ENCODE assay signal across 18 mouse cellular contexts in the genomic region with DNA sequence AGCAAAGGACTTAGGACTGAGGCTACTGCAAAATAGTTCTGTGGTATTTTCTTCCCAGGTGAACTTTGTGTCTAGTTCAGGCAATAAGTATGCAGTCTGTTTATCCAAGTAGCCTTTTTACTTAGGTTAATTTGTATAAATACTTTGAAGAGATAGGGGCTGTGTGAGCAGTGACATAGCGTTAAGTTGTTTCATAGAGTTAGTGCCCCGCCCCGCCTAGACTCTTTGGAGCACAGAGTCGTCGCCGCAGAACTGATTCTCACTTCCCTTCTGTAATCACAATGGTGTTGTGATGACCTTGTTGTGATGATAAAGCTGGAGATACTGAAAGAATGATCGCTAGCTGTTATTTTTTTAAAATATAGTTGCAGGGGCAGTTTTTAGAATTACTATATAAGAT.
"Had no signal": no experiment of that assay in that cellular context is flagged by ENCODE, and none has a peak within 500 bp of the region (broad histone marks: within the 10 kb centered on the region; RNA-seq: fewer than 3 reads in every experiment).

No protein-coding gene starts in this region.

- H3K9me3 ChIP-seq: liver, embryonic 15.5 days; lung, embryonic 15.5 days; midbrain, embryonic 10.5 days; midbrain, embryonic 12.5 days; neural tube, embryonic 13.5 days; neural tube, embryonic 15.5 days had no signal

- H3K4me1 ChIP-seq: lung, embryonic 15.5 days; midbrain, embryonic 10.5 days; midbrain, embryonic 12.5 days; neural tube, embryonic 13.5 days; neural tube, embryonic 15.5 days had no signal

- H3K9ac ChIP-seq: liver, embryonic 15.5 days; liver, postnatal 0 days; lung, embryonic 15.5 days; midbrain, embryonic 12.5 days; neural tube, embryonic 13.5 days; neural tube, embryonic 15.5 days had no signal

- DNase-seq: liver, postnatal 0 days; lung, adult 2 months; lung, postnatal 14 days; lung, postnatal 36 days; midbrain, embryonic 14.5 days; retina, postnatal 1 day; right cerebral cortex, adult 18-20 months; thymus, adult 2 months; thymus, postnatal 25 days; thymus, postnatal 4 days had no signal

- H3K4me3 ChIP-seq: liver, embryonic 15.5 days; lung, embryonic 15.5 days; midbrain, embryonic 10.5 days; midbrain, embryonic 12.5 days; myocyte; neural tube, embryonic 13.5 days; neural tube, embryonic 15.5 days had no signal

- H3K27me3 ChIP-seq: liver, embryonic 15.5 days; lung, embryonic 15.5 days; midbrain, embryonic 12.5 days; neural tube, embryonic 13.5 days; neural tube, embryonic 15.5 days had no signal

- H3K27ac ChIP-seq: liver, embryonic 15.5 days; lung, embryonic 15.5 days; macrophage; midbrain, embryonic 10.5 days; midbrain, embryonic 12.5 days; neural tube, embryonic 13.5 days; neural tube, embryonic 15.5 days had no signal
